Mouse (Mus musculus): Measurements from ENCODE around the gene Sf3a3.

GRCm38 (mm10) chr4:124682270-124682669 lies 32.3 kb upstream of the Sf3a3 start:
- TF ChIP-seq CTCF (conservative IDR thresholded peaks at IDR 0.05; ENCODE audit: insufficient read depth, insufficient read length, low read depth, low read length) (0 out of 2 replicates have a peak, but pooled peaks have one; percentile 18), POLR2A (IDR thresholded peaks at IDR 0.05; ENCODE audit: low read depth, low read length) (no peak)
